Mouse (Mus musculus) cerebellum, adult 2 months (tissue): ENCODE results near the gene Cradd.

Source experiments
- CTCF ChIP-seq: fragments of 200-500 bp; IDR thresholded peaks from 2 replicates; pipeline ENCODE4 v1.5.1; 2011; ENCODE audit warnings: low read depth, mild to moderate bottlenecking, control low read depth, low read length, moderate library complexity, borderline replicate concordance; ENCODE audit not compliant: insufficient read depth
- POLR2A ChIP-seq: fragments of 200-500 bp; IDR thresholded peaks from 2 replicates; pipeline ENCODE4 v1.6.1; 2011; ENCODE audit warnings: low read length, control low read depth, borderline replicate concordance; ENCODE audit not compliant: insufficient read depth

DNA sequence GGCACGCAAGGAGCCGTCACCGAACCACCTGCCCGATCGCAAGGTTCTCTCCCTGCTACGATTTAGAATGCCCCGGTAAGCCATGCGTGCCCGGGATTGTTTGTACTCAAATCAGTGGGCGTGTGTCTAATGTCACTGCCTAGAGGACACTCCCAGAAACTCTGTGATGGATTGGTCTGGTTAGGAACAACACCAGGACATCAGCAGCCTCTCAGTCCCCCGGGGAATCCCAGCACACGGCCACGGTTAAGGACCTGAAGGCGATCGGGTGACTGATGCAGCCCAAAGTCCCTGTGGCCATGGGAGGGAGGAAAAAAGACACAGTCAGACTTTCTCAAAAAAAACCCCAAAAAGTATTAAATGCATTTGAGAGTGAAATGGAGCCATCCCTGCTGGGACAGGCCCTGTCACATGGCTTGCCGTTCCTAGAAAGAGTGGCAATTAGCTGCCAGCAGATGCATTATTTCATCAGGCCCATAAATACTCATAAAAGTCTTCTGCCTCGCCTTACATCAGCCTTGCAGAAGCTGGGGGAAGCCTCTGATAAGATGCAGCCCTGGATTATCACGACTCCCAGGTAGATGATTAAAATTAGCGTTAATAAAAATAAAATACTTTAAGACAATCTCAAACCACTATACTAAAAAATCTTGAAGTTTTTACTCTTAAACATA lies 8.0 kb downstream of the Cradd start:
- TF ChIP-seq CTCF (no peak), POLR2A (no peak)
